Mouse (Mus musculus) kidney, embryonic 14.5 days (tissue): ENCODE results near the gene Zcchc9. TPM values are rescaled to one million over a fixed set of nuclear protein-coding genes. Genes with fewer than 3 reads are reported as not detected.

Source experiments
- ATAC-seq: fragments of 200-750 bp; cut with Nextera tagmentation; 2 replicates; pipeline ENCODE4 v1.8.0; 2017; ENCODE audit warnings: moderate number of reproducible peaks, mild to moderate bottlenecking, moderate TSS enrichment, moderate library complexity; ENCODE audit not compliant: low FRiP score, low TSS enrichment
- H3K27ac ChIP-seq: fragments of 300-500 bp; sonication (generic); 2 replicates; pipeline ENCODE4 v1.5.1; 2014; ENCODE audit warnings: low read depth, mild to moderate bottlenecking, low read length, moderate library complexity, mixed read lengths
- H3K27me3 ChIP-seq: fragments of 300-500 bp; sonication (generic); 2 replicates; pipeline ENCODE4 v1.6.1; 2014; ENCODE audit warnings: mild to moderate bottlenecking, low read length; ENCODE audit not compliant: control insufficient read depth, insufficient read depth
- H3K36me3 ChIP-seq: fragments of 300-500 bp; sonication (generic); 2 replicates; pipeline ENCODE4 v1.6.1; 2014; ENCODE audit warnings: low read length, mixed read lengths; ENCODE audit not compliant: control insufficient read depth, insufficient read depth
- H3K4me1 ChIP-seq: fragments of 300-500 bp; sonication (generic); 2 replicates; pipeline ENCODE4 v1.6.1; 2014; ENCODE audit warnings: low read length, mixed read lengths; ENCODE audit not compliant: control insufficient read depth, insufficient read depth
- H3K4me2 ChIP-seq: fragments of 300-500 bp; sonication (generic); replicated peaks from 2 replicates; pipeline ENCODE4 v1.6.1; 2014; ENCODE audit warnings: low read depth, mild to moderate bottlenecking, low read length
- H3K4me3 ChIP-seq: fragments of 300-500 bp; sonication (generic); 2 replicates; pipeline ENCODE4 v1.5.1; 2014; ENCODE audit warnings: mild to moderate bottlenecking, low read length
- H3K9ac ChIP-seq: fragments of 300-500 bp; sonication (generic); 2 replicates; pipeline ENCODE4 v1.6.1; 2014; ENCODE audit warnings: low read depth, mild to moderate bottlenecking, low read length, moderate library complexity
- H3K9me3 ChIP-seq: fragments of 300-500 bp; sonication (generic); 2 replicates; pipeline ENCODE4 v1.6.1; 2016; ENCODE audit warnings: low read length; ENCODE audit not compliant: control insufficient read depth
- WGBS: fragments of 180-500 bp; shearing (Covaris S2); extraction: QIAGEN DNeasy Blood & Tissue Kit; methylation state at CpG from one replicate; pipeline ENCODE4 v1.1.7; 2014; 5-methylcytosine and 5-hydroxymethylcytosine counted together
- microRNA-seq: library from miRNA; unstranded; fragments of <30 nt; microRNA quantifications from one replicate; pipeline ENCODE4, GENCODE M21; 2016
- polyA plus RNA-seq: library from polyadenylated mRNA; unstranded; fragments of >200 nt; fragmentation: Nextera tagmentation; extraction: Ambion mirVana; gene quantifications from 2 replicates; pipeline ENCODE4 v1.2.1, GENCODE M21; 2014

The Zcchc9 gene
- polyA plus RNA-seq, 1 experiment from 2014 or later: 31.5 TPM

GRCm38 (mm10) chr13:91756230-91756629, 51.3 kb downstream of the Zcchc9 start:
- no peak overlapping the region for H3K4me2 ChIP-seq
- no peaks in the 10 kb centered on the region for H3K4me1 ChIP-seq
- no peak overlapping the region for H3K4me3 ChIP-seq
- no peaks in the 10 kb centered on the region for H3K9me3 ChIP-seq
- no peaks in the 10 kb centered on the region for H3K27me3 ChIP-seq
- 88% methylated on average over 4 of the region's 4 CpGs for WGBS
- no peak for ATAC-seq
- no peak overlapping the region for H3K27ac ChIP-seq
- H3K36me3 ChIP-seq: no peaks in the 10 kb centered on the region
- no peak overlapping the region for H3K9ac ChIP-seq

GRCm38 (mm10) chr13:91754762-91755161, 52.7 kb downstream of the Zcchc9 start:
- Histone ChIP-seq H3K27me3 (no peaks in the 10 kb centered on the region), H3K27ac (no peak overlapping the region), H3K4me2 (no peak overlapping the region), H3K9me3 (no peaks in the 10 kb centered on the region), H3K4me1 (no peaks in the 10 kb centered on the region), H3K4me3 (no peak overlapping the region), H3K36me3 (no peaks in the 10 kb centered on the region), H3K9ac (no peak overlapping the region)
- no peak for ATAC-seq

DNA sequence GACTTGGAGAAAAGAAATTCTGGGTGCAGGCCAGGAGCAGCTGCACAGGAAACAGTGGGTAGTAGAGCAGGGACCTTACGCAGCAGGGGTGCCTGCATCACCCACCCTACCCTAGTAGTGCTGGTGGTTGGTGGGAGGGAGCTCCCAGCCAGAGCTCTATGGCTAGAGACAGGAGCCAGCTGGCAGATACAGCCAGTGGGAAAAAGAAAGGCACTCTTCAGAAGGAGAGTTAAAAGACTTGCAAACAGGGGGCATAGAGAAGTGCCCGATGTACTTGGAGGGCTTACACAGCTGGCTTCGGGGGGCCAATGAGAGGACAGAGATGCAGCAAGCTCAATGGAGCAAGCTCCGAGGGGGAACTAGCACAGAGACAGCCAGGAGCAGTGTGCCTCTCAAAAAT, 53.8 kb downstream of the Zcchc9 start:
- no peak for ATAC-seq
- H3K9ac ChIP-seq: no peak overlapping the region
- no peaks in the 10 kb centered on the region for H3K9me3 ChIP-seq
- no peak overlapping the region for H3K4me3 ChIP-seq
- H3K4me2 ChIP-seq: no peak overlapping the region
- 55% methylated on average over 4 of the region's 4 CpGs for WGBS
- H3K27ac ChIP-seq: no peak overlapping the region
- H3K27me3 ChIP-seq: no peaks in the 10 kb centered on the region
- no peaks in the 10 kb centered on the region for H3K36me3 ChIP-seq
- H3K4me1 ChIP-seq: no peaks in the 10 kb centered on the region

GRCm38 (mm10) chr13:91749981-91750380, 57.5 kb downstream of the Zcchc9 start:
- no peak for ATAC-seq
- Histone ChIP-seq H3K9me3 (no peaks in the 10 kb centered on the region), H3K27ac (no peak overlapping the region), H3K4me2 (no peak overlapping the region), H3K9ac (no peak overlapping the region), H3K36me3 (no peaks in the 10 kb centered on the region), H3K4me1 (no peaks in the 10 kb centered on the region), H3K27me3 (no peaks in the 10 kb centered on the region), H3K4me3 (no peak overlapping the region)
- 48% methylated on average over 4 of the region's 4 CpGs for WGBS

GRCm38 (mm10) chr13:91748401-91748800, 59.1 kb downstream of the Zcchc9 start:
- H3K4me2 ChIP-seq: no peak overlapping the region
- no peaks in the 10 kb centered on the region for H3K36me3 ChIP-seq
- H3K4me3 ChIP-seq: no peak overlapping the region
- no peak for ATAC-seq
- WGBS: 91% methylated on average over 2 of the region's 2 CpGs
- no peaks in the 10 kb centered on the region for H3K4me1 ChIP-seq
- no peaks in the 10 kb centered on the region for H3K9me3 ChIP-seq
- no peak overlapping the region for H3K27ac ChIP-seq
- H3K27me3 ChIP-seq: no peaks in the 10 kb centered on the region
- H3K9ac ChIP-seq: no peak overlapping the region

Small RNAs within 50 kb of the gene (microRNA-seq; reads per million reads assigned to microRNA genes)
- not detected for gene Gm27656

Other genes with a start within 250 kb of the Zcchc9 start
- gene Acot12, start 66.2 kb downstream of the Zcchc9 start, polyA plus RNA-seq: 0.18 TPM in 1 of 2 replicates, not detected in the other
- not detected in 2 replicates for gene Ckmt2, start 69.2 kb upstream of the Zcchc9 start, polyA plus RNA-seq